Comparison of ENCODE assay signal across 21 mouse cellular contexts in the genomic region with DNA sequence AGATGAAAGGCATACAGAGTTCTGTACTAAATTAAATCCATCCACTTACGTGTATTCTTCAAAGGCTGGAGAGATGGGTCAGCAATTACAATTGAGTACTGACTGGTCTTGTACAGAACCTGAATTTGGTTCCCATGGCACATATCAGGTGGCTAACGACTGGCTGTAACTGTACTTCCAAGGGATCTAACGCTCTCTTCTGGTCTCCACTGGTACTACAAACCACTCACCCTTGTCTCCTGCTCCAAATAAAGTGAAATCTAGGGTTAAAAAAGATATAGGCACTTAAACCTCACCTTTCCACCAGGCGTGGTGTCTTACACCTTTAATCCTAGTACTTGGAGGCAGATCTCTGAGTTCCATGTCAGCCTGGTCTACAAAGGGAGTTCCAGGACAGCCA.
"Had no signal": no experiment of that assay in that cellular context is flagged by ENCODE, and none has a peak within 500 bp of the region (broad histone marks: within the 10 kb centered on the region; RNA-seq: fewer than 3 reads in every experiment).

No protein-coding gene starts in this region.

- ATAC-seq: liver, embryonic 12.5 days; midbrain, embryonic 15.5 days had no signal

- H3K36me3 ChIP-seq: limb, embryonic 10.5 days; limb, embryonic 13.5 days; liver, embryonic 12.5 days; liver, embryonic 15.5 days; lung, embryonic 15.5 days; midbrain, embryonic 12.5 days; midbrain, embryonic 15.5 days; neural tube, embryonic 12.5 days; neural tube, embryonic 15.5 days had no signal

- DNase-seq: kidney, adult 11 months; kidney, adult 9 months; kidney, postnatal 25 days; liver; lung, adult 18-20 months; lung, postnatal 10 days; lung, postnatal 36 days; right cerebral cortex, adult 18-20 months; right cerebral cortex, postnatal 14 days; right cerebral cortex, postnatal 4 days; thymus, postnatal 25 days had no signal

- H3K4me2 ChIP-seq: limb, embryonic 13.5 days; liver, embryonic 12.5 days; liver, embryonic 15.5 days; lung, embryonic 15.5 days; midbrain, embryonic 12.5 days; midbrain, embryonic 15.5 days; neural tube, embryonic 12.5 days; neural tube, embryonic 15.5 days had no signal

- H3K27ac ChIP-seq: limb, embryonic 10.5 days; limb, embryonic 13.5 days; liver, embryonic 12.5 days; liver, embryonic 15.5 days; lung, embryonic 15.5 days; midbrain, embryonic 12.5 days; midbrain, embryonic 15.5 days; neural tube, embryonic 12.5 days; neural tube, embryonic 15.5 days had no signal

- H3K9me3 ChIP-seq: limb, embryonic 10.5 days; limb, embryonic 13.5 days; liver, embryonic 12.5 days; liver, embryonic 15.5 days; lung, embryonic 15.5 days; megakaryocyte, embryonic 14.5 days; midbrain, embryonic 12.5 days; midbrain, embryonic 15.5 days; neural tube, embryonic 12.5 days; neural tube, embryonic 15.5 days had no signal

- H3K9ac ChIP-seq: limb, embryonic 13.5 days; liver, embryonic 12.5 days; liver, embryonic 15.5 days; lung, embryonic 15.5 days; midbrain, embryonic 12.5 days; midbrain, embryonic 15.5 days; neural tube, embryonic 12.5 days; neural tube, embryonic 15.5 days had no signal

- H3K4me3 ChIP-seq: limb, embryonic 10.5 days; limb, embryonic 13.5 days; liver, embryonic 12.5 days; liver, embryonic 15.5 days; lung, embryonic 15.5 days; megakaryocyte, embryonic 14.5 days; midbrain, embryonic 12.5 days; midbrain, embryonic 15.5 days; neural tube, embryonic 12.5 days; neural tube, embryonic 15.5 days had no signal
